Mouse (Mus musculus) thymus, adult 18-20 months (tissue): ENCODE data around the gene Hephl1.
"Not testable (repeated sequence)": the region's sequence is repeated elsewhere in the genome, so short reads cannot be mapped to it uniquely, and the experiment has no call there.

Experiments used
- DNase-seq, 2 experiments: peaks; one replicate each; pipeline ENCODE4 v3.0.0; 2022; ENCODE audit warnings: mixed read lengths in 2 of 2

Hephl1 gene

DNA sequence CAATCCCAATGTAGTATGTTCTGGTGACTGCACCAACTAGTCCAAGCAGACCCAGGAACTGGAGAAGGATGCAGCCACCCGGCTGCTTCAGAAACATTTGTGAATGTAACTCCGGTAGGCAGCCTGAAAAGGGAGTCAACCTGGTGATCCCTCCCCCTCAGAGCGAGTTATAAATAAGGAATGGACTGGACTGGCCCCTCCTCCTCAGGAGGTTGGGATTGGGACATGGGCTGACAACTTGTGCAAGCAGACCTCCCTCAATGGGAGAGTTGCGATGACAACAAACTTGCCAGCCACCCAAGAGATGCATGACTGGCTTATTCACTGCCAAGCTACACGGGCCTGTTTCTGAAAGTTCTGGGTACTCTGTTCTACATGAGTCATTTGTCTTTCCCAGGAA, at the start of gene Hephl1:
Gene Hephl1, minus strand, starts transcription at position 101 of the 400 bp plus-strand sequence.
- DNase-seq, result no peak

DNA sequence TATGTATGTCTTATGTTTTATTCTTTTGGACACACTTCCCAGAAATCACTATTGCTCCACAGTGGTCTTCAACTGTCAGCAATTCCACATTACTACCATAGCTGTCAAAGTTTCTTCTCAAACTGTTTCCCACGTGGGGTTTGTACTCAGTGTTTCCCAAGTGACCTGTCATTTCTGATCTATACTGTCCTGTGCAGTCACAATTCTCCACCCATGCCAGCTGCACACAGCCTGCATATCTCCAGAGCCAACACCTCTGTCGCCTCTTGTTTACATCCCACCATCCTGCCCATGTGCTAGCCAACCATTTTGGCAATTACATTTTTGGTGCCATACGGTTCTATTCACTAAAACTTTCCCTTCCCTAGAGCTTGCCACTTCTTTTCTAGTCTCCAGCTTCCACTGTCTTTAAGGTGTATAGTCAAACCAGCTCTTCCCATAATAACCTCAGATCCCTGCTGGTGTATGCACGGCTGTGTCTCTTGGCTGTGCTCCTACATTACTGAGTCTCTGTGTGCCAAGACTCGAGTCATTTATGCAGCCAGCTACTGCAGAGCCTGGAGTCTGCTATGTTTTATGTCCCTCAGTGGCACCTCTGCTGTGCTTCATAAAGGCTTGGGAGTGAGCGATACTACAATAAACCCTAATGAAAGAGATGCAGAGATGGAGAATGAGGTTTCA, 37.5 kb upstream of the Hephl1 start:
- DNase-seq, result no peak

DNA sequence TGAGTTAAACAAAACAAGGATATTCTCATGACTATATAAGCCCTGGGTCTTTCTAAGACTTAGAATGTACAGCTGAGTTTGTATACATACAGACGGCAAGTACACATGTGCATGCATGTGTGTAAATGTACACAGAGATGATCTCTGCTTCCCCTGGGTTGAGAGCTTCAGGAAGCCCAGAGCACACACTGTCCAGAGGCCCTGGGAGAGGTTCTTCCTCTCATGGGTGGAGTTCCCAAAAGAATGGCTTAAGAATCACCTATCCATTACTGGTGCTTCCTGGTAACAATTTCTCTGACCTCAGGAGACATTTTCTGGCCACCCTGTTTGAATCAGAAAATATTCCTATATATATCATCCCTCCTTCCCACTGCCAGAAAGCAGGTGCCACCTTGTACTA, 28.6 kb upstream of the Hephl1 start:
- DNase-seq, result no peak

DNA sequence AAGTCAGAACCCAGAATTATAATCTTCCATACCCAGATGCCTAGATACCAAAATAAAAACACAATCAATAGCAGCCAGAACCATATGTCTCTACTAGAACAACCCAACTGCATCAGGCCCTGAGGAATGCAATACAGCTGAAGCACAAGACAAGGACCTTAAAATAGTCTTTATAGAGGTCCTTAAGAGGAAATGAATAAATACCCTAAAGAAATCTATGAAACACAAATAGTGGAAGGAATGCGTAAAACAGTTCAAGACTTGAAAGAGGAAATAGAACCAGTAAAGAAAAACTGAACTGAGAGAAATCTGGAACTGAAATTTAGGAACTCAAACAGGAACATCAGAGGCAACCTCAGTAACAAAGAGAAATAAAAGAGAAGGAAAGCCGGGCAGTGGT, 14.0 kb upstream of the Hephl1 start:
- no peak for DNase-seq

DNA sequence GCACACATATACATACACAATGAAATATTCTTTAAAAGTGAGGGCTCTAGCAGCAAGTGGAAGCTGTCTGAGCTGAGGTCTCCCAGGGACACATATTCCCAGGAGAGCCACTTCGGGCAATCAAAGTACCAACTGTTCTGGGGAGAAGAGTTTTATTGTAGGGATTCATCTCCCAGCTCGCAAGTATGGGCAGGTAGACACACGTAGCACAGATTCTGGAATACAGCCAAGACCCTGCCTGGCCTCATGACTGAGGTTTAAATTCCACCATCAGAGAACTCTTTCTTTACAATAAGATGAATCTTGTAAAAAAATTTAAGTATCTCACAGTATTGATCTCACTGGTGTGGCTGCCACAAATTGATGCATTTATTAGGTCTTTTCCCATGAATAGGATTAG, 10.5 kb upstream of the Hephl1 start:
- no peak for DNase-seq

DNA sequence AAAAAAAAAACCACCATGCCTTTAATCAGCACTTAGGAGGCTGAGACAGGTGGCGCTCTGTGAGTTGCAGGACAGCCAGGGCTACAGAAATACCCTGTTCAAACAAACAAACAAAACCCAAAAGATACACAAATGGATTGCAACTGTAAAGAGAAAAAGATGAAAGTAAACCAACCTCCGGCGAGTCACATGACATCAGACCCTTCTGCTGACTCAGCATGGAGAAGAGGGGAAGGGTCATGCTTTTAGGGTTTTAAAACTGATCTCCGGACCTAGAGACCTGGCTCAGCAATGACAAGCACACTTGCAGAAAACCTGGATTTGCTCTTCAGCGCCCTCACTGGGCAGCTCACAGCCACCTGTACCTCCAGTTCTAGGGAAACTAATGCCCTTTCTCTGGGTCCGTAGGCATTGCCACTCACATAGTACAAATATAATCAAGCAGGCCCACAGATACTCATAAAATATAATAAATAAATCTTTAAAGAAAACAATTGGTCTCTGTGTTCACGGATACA, 9.0 kb upstream of the Hephl1 start:
- no peak for DNase-seq

DNA sequence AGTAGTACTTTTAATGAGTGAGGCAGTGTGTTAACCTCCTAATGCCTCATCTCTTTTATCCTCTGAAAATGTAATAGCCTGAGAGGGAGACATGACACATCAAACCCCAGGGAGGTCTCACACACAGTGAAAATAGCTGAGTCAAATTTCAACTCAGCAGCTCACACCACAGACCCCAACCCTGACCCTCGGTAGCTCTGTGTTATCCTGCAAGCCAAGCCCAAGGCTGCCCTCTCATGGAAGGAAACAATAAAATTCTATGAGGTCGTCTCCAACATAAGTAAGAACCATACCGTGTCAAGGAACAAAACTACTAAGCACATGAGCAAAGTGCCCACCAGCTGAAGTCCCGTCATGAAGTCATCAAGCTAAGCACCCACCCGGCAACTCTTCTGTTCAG, 8.3 kb upstream of the Hephl1 start:
- DNase-seq, result no peak

DNA sequence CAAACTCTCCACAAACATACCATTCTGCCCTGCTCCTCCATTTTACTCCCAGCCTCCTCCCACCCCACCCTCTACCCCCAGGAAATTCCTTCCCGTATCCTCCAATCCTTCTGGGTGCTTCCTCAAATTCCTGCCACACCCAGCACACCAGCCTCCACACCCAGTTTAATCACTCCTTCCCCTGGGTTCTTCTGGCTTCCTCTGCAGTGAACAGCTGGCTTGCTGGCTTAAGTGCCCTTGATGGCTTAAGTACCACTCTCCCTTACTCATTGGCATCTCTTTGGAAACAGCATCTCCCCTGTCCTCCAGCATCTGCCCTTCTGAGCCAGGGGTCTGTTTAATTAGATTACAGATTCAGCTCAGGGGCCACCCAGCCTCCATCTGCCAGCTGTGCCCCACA, 7.6 kb upstream of the Hephl1 start:
- no peak for DNase-seq

DNA sequence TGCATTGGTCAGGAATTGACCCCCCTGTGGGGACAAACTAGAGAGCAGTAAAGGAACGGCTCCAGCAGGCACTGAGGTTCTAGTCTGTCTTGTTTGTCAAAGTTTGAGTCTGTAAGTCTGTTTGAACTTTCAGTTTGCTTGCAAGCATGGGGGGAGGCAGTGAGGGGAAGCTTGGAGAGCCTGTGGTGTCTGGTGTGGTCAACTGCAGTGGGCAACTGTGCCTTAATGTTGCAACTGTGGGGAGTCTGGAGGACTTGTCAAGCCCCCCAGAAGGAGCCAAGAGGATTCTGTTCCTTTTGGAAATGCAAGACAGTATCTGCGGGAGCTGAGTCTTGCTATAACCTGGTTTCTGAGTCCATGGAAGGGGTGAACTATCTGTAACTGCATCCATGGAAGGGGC, 4.3 kb upstream of the Hephl1 start:
- no peak for DNase-seq

DNA sequence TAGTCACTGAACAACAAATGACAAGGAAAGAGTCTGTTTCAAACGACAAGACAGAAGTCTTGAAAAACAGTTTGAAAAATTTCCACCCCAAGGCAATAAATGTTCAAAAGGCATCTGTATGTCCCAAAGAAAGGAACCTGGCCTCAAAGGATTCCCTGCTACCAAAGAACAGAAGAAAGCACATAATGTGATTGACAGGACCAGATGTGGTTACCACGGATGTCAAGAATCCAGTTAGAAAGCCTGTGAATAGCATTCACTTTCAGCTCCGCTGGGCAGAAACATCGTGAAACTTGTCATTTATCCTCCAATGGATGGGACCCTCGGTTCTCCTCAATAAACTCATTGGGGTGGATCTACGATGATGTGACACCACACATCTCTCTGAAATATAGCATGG, 2.2 kb upstream of the Hephl1 start:
- no peak for DNase-seq

DNA sequence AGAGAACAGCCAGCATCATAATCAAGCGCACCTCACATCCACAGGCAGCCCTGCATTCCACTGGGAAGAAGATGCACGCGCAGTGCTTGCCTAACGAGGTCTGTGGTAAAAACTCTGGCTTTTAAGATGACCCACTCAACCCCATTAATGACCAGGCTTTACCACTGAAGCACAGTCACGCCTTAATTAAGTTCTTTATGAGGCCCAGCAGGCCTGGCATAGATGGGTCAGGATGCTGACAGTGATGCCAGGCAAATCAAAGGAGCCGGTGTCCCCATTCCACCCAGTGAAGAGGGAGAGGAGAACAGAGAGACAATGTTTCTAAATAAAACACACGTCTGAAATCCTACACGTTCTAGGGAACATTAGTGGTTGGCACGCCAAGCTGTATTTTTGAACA, 3.8 kb downstream of the Hephl1 start:
- no peak for DNase-seq

DNA sequence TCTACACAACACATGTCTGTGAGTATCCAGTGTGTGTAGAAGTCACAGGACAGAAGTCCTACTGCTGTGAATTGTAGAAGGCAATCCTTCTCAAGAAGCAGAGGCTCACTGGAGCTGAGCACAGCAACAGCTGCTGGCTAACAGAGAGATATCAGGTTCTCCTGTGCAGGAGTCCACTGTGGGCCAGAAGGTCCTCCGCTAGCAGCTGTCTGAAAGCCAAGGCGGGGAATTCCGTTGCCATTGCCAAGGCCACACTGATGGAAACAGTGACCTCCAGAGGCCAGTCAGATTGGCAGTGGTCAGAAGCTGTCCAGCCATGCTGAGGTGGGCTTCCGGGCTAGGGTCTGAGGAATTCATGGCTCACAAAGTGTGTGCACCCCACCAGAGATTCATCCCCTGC, 6.8 kb downstream of the Hephl1 start:
- DNase-seq, result no peak

DNA sequence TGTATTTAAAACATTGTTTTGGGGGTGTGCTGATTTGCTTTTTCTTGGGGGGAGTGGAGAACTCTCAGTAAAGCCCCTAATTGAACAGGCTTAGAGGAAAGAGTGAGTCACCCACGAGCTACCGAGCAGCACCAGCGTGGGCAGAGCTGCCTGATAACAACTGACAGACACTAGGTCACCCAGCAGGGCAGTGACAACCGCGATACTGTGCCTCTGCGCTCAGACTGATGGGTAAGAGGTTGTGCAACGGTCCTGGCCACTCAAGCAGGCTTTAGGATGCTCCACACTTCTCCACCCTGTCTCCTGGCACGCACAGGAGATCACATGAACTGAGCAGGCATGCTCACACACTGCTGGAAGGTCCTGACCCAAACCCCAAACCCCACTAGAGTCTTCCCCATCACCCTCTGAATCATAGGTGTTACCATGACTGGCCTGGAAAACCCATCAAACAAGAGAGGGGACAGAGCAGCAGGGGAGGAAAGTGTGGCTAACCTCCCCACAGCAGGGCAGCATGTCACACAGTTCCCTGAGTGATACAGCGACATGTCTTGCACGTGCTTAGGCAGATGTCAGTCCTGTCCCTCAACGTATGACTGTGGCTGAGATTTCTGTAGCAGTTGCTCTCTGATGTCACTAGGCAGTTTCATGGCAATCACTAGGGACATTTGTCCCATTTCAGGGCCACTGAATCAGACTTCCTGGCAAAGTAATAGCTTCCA, 8.2 kb downstream of the Hephl1 start:
- no peak for DNase-seq

DNA sequence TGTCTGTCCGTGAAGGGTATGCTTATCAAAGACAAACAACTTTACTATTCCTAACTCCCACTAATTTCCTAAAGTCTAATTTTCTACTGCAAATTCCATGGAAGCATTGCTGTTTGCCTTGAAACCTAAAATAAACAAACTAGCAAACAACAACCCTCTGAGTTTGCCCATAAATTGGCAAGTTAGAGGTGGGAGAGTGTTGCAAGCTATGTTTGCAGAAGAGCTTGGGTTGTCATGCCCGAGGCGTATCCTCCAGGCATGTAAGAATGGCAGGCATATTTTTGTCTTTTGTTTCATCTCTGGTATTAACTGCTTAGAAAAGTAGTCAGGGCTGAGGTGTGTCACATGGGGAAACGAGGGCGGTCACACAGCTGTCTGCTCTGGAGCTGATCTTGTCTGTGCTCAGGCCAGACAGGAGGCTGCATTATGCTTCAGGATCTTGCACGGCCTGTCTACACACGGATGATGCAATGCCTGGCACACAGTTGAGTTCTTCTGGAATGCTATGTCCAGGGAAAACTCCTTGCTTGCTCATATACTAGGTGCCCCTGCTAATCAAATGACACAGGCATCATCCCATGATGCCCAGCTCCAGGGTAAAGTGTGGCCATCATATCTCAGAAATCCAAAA, 10.3 kb downstream of the Hephl1 start:
- DNase-seq, result no peak

DNA sequence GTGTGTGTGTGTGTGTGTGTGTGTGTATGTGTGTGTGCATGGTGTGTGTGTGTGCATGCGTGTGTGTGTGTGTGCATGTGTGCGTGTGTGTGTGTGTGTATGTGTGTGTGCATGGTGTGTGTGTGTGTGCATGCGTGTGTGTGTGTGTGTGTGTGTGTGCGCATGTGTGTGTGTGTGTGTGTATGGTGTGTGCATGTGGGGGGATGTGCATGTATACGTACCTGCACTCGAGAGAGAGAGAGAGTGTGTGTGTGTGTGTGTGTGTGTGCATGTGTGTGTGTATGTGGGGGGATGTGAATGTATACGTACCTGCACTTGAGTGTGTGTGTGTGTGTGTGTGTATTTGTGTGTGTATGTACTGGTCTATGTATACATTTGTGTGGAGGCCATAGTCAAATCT, 13.5 kb downstream of the Hephl1 start:
- not testable (repeated sequence) for DNase-seq

DNA sequence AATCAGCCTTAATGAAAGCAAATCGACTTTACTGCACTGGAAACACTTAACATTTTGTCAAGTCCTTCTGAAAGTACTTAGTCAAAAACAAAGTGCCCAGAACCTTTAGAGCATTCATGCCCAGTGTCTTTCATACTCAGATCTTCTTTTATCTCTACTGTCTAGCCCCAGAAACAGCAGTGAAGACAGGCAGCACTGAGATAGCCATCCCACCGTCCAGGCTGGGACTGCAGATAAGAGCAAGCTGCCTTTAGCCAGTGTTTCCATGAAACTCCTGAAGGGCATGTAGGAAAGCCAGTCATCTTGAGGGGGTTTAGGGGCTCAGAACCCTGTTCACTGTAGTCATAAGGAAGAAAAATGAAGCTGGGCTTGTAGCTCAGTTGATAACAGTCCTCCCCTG, 14.7 kb downstream of the Hephl1 start:
- no peak for DNase-seq

DNA sequence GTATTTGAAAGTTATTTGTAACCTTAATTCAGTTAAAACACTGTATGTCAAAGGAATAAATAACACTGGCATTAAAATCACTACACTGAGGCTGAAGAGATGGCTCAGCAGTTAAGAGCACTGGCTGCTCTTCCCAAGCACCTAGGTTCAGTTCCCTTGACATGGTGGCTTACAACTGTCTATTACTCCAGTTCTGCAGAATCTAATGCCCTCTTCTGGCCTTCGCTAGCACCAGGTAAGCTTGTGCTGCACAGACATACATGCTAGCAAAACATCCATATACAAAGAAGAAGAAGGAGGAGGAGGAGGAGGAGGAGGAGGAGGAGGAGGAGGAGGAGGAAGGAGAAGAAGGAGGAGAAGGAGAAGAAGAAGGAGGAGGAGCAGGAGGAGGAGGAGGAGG, 15.7 kb downstream of the Hephl1 start:
- DNase-seq, result no peak

DNA sequence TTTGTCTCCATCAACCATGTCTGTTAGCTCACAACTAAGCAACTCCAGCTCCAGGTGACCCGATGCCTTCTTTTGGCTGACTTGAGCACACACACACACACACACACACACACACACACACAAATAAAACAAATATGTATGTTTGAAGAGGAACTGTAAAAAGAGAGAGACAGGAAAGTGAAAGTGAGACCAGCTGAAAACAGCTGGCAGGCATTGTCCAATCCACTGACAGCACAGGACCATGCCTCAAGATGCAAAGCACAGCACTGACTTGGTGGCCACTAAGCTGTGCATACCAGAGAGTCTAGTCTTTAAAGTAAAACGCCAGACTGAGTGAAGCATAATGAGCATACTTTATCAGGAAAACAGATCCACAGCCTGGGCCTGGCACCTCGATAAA, 16.7 kb downstream of the Hephl1 start:
- no peak for DNase-seq

DNA sequence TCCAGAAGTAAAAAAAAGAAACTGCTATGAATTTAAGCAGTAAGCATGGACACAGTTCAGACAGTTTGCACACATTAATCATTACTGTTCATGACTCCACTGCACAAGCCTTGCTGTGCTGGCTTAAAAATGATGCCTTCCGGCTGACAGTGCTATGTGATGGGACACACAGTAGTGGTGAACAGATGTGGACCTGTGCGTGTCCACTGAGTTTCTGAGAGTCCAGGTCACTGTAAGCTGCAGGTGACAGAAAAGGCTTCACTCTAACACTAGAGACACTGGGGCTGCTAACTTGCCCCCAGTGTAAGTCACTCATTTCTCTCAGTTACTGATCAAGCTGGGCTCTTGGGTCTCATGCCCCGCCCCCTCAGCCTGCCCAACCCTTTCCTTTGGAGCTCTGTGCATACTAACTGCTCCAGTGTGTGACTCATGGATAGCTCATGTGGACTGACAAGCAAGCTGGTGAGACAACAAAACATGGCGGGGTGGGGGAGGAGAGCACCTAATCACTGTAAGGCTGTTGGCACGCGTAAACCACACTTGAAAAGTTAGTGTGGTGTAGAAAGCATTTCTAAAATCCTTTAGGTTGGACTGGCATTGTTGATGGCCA, 43.1 kb downstream of the Hephl1 start:
- DNase-seq, result no peak

DNA sequence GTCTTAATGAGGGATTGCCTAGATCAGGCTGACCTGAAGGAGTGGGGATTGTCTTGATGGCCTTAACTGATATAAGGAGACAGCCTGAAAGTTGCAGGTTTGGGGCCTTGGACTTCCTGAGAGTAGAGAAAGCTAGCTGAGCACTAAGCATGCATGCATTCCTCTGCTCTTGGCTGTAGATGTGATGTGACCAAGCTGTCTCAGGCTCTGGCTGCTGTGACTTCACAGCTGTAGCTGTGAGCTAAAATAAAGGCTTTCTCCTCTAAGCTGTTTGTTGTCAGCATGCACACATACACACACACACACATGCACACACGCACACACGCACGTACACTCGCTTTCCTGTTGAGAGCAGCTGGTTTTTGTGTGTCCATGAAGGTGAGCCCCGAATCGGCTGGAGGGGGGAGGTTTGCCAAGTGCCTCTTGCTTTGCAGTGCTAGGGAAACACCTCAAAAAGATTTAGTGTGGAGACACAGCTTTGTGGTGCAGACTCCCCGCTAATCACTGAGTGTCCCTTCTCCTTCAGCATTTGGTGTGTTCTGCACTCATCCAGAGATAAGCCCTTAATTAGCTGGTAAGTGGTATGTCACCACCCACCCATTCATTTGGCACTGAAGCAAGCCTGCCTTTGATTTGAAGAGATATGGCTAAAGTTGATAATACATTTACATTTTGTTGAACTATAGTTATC, 43.8 kb downstream of the Hephl1 start:
- no peak for DNase-seq

DNA sequence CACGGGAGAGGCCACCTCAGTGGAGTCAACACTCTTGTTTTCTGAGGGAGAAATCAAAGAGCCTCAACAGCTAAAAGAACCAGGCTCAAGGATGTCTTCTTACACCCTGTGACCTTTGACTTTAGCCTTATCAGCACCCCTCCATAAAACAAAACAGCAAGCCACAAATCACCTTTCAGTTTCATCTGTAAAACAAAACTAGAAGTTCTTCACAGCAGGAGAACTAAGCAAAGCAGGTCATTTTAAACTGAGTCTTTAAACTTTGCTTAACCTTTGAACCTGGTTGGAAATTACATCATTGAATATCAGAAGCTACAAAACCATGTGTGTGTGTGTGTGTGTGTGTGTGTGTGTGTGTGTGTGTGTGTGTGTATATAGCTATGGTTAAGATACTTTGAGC, 47.7 kb downstream of the Hephl1 start:
- no peak for DNase-seq

DNA sequence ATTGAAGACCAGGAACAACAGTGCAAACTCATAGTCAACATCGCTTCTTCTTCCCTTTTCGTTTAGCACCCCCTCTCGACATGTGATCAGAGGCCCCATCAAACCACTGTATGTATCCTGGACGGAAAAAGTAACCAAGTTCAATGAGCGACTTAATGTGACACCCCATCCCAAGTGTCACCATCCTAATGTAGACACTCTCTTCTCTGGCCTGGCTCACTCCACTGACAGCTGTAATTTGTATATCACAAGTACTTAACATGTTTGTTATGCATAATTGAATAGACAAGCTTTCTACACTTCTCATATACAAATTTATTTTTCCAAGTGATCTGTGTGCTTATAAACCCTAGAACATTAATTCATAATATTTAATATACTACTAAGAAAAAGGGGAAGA, 51.1 kb downstream of the Hephl1 start:
- DNase-seq, result no peak

DNA sequence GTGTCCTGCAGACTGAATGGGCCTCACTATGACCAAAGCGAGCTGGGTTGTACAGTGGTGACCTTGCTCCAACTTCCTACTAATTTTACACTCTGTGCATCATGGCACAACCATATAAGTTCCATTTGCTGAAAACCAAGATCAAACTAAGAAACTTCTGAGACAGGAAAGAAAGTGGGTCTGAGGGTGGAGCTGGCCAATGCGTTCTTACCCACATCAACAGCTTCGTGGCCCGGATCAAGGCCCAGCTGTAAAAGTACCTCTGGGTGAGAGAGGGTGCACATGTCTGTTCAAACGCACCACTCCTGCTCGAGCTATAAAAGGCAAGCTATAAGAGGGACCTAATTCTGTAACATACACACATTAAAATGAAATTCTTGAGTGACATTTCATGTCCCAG, 51.9 kb downstream of the Hephl1 start:
- no peak for DNase-seq
